Mouse (Mus musculus): ENCODE data around the gene Akap2.

DNA sequence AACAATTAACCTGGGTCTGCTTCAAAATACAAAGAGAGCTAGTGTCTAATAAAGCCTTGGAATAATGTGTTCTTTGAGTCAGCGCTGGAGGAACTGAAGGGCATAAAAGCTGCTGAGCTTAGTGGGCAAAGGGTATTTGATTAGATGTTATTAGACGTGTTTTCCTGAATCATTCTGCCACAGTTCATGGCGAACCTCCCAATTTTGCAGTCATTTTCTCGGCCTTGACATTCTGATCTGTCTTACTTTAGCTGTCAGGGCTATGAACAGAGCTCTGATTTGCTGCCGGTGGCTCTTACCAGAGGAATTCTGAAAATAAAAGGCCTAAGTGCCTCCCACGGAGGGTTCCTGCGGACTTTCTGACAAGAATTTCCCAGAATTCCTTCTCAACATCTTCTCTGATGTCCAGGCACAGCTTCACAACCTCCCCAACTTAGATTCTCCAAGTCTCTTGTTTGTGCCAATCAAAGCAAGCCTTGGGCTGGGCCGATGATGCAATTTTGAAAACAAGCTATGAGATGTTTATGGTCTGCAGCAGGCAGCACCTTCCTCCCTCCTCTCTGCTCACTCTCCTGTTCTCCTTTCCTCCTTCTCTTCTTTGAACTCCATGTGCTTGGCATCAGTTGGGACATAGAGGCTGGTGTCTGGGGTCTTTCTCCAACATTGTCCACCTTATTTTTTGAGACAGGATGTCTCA is 21.5 kb downstream of the Akap2 start:
- TF ChIP-seq CTCF (IDR thresholded peaks at IDR 0.05; ENCODE audit: extremely low read depth, insufficient read depth, low read length) (no peak), POLR2A (IDR thresholded peaks at IDR 0.05; ENCODE audit: extremely low read depth, insufficient read depth, low read length) (no peak)

All from cortical plate, adult 2 months (tissue).